Mouse (Mus musculus) retina, postnatal 7 days (tissue): ENCODE data around the gene Trim38.

Experiments
- DNase-seq: peaks from one replicate; pipeline ENCODE4 v3.0.0-alpha.2; 2012; ENCODE audit warnings: low read depth, low spot score

Trim38 gene

DNA sequence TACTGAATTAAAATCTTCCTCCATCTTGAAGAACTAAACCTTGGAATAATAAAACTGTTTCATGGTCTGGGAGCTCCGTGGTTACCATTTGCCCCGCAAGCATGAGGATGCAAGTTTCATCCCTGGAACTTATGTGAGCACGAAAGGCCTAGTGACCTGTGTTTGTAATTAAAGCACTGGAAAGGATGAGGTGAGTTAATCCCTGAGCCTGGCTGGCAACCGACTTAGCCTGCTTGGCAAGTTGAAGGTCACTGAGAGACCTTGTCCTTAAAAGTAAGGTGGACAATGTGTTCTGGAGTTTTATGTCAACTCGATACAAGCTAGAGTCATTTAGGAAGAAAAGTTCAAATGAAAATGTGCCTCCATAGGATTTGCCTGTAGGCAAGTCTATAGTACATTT, 65.1 kb downstream of the Trim38 start:
- no peak for DNase-seq

DNA sequence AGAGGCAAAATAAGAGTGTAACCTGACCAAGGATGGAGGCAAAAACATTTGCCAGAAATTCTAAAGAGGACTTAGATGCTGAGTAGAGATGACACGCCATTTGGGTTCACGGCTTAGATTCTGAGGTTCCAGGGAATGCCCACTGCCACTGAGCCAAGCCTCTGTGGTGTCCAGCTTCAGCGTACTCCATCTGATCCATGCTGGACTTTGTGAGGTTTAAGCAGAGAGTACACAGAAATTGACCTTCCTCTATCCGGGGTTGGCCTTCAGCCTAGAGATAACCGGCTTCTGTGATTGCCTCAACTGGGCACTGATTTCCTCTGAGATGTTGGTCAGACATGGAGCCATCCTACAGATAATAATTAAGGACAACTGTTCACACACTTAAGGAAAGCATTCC, 66.9 kb downstream of the Trim38 start:
- DNase-seq, result no peak

DNA sequence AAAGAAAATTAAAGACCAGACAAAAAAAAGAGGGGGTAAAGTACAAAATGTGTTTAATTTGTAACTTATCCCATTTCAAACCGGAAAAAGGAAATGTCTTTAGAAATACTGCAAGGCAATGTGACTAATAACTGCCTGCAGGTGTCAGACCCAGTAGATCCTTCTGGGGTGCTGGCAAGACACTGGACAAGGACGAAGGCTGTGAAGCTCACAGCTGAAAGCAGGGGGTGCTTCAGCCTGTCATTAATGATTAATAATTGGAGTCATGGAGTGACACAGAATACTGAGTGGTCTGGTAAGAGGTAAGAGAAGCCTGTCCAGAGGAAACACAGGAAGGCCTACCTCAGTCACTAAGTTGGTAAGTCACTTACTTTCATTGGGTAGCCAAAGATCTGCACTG, 69.6 kb downstream of the Trim38 start, which contains the start of gene Slc17a3:
Slc17a3 (plus strand) TSS at position 127 of the 400 bp plus-strand sequence.
- DNase-seq, result no peak
